Mouse (Mus musculus): ENCODE data around the gene Per3. TPM values are rescaled to one million over a fixed set of nuclear protein-coding genes. Genes with fewer than 3 reads are reported as not detected.

The Per3 gene
- polyA plus RNA-seq, 1 experiment from 2014 or later: 5.6 TPM

DNA sequence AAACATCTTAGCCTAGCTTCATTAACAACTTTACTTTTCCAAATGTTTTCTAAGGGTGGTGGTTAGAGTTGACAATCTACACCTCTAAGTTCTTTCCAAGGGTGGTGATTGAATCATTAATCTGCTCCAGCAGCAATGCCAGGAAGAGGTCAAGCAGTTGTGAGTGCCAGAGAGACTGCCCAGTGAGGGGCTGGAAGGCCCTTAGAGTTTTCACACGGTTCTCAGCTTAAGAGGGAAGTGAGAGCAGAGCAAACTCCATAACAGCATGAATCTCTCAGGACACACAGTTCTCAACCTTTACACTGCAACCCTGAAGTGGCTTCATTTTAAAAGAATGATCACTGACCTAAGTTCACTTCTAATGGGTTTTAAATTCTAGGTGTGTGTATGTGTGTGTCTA, 69.3 kb downstream of the Per3 start:
- Histone ChIP-seq H3K27me3 (ENCODE audit: control insufficient read depth, insufficient read depth, low read length) (no peaks in the 10 kb centered on the region), H3K4me1 (ENCODE audit: control insufficient read depth, insufficient read depth, low read length) (no peaks in the 10 kb centered on the region), H3K9ac (ENCODE audit: low read length) (no peak overlapping the region), H3K4me2 (ENCODE audit: low read depth, low read length) (no peak overlapping the region), H3K9me3 (replicated peaks; ENCODE audit: control insufficient read depth, low read length) (no peaks in the 10 kb centered on the region), H3K4me3 (replicated peaks; ENCODE audit: low read length) (no peak overlapping the region), H3K27ac (ENCODE audit: low read length) (no peak overlapping the region), H3K36me3 (ENCODE audit: control insufficient read depth, insufficient read depth, low read length) (no peaks in the 10 kb centered on the region)
- 12% methylated on average over 1 of the region's 1 CpGs for WGBS
- no peak for ATAC-seq (ENCODE audit: insufficient read depth, low FRiP score)

GRCm38 (mm10) chr4:150973264-150973663, 71.2 kb downstream of the Per3 start:
- Histone ChIP-seq H3K36me3 (ENCODE audit: control insufficient read depth, insufficient read depth, low read length) (no peaks in the 10 kb centered on the region), H3K27me3 (ENCODE audit: control insufficient read depth, insufficient read depth, low read length) (no peaks in the 10 kb centered on the region), H3K9ac (ENCODE audit: low read length) (no peak overlapping the region), H3K4me1 (ENCODE audit: control insufficient read depth, insufficient read depth, low read length) (no peaks in the 10 kb centered on the region), H3K4me2 (ENCODE audit: low read depth, low read length) (no peak overlapping the region), H3K4me3 (replicated peaks; ENCODE audit: low read length) (no peak overlapping the region), H3K9me3 (replicated peaks; ENCODE audit: control insufficient read depth, low read length) (no peaks in the 10 kb centered on the region), H3K27ac (ENCODE audit: low read length) (no peak overlapping the region)
- no peak for ATAC-seq (ENCODE audit: insufficient read depth, low FRiP score)
- 75% methylated on average over 8 of the region's 8 CpGs for WGBS

GRCm38 (mm10) chr4:150968956-150969355, 75.5 kb downstream of the Per3 start:
- H3K9ac ChIP-seq (ENCODE audit: low read length): no peak overlapping the region
- 70% methylated on average over 8 of the region's 8 CpGs for WGBS
- H3K4me3 ChIP-seq (replicated peaks; ENCODE audit: low read length): no peak overlapping the region
- no peak overlapping the region for H3K27ac ChIP-seq (ENCODE audit: low read length)
- no peaks in the 10 kb centered on the region for H3K36me3 ChIP-seq (ENCODE audit: control insufficient read depth, insufficient read depth, low read length)
- no peak; the same call in 1 of the 2 replicates for ATAC-seq (ENCODE audit: insufficient read depth, low FRiP score)
- no peaks in the 10 kb centered on the region for H3K27me3 ChIP-seq (ENCODE audit: control insufficient read depth, insufficient read depth, low read length)
- no peaks in the 10 kb centered on the region for H3K9me3 ChIP-seq (replicated peaks; ENCODE audit: control insufficient read depth, low read length)
- H3K4me2 ChIP-seq (ENCODE audit: low read depth, low read length): no peak overlapping the region
- 0 out of 2 replicates have a peak, but pooled peaks cover 7% of the 10 kb centered on the region for H3K4me1 ChIP-seq (ENCODE audit: control insufficient read depth, insufficient read depth, low read length)

- Histone ChIP-seq H3K4me3 (replicated peaks; ENCODE audit: low read length) (no peak overlapping the region), H3K9ac (ENCODE audit: low read length) (no peak overlapping the region), H3K9me3 (replicated peaks; ENCODE audit: control insufficient read depth, low read length) (no peaks in the 10 kb centered on the region), H3K27me3 (ENCODE audit: control insufficient read depth, insufficient read depth, low read length) (no peaks in the 10 kb centered on the region), H3K4me2 (ENCODE audit: low read depth, low read length) (no peak overlapping the region), H3K27ac (ENCODE audit: low read length) (no peak overlapping the region), H3K36me3 (ENCODE audit: control insufficient read depth, insufficient read depth, low read length) (no peaks in the 10 kb centered on the region), H3K4me1 (ENCODE audit: control insufficient read depth, insufficient read depth, low read length) (0 out of 2 replicates have a peak, but pooled peaks cover 7% of the 10 kb centered on the region)
- no peak for ATAC-seq (ENCODE audit: insufficient read depth, low FRiP score)
- WGBS: 18% methylated on average over 7 of the region's 7 CpGs
These were observed 77.9 kb downstream of the Per3 start for GRCm38 (mm10) chr4:150966556-150966955.

DNA sequence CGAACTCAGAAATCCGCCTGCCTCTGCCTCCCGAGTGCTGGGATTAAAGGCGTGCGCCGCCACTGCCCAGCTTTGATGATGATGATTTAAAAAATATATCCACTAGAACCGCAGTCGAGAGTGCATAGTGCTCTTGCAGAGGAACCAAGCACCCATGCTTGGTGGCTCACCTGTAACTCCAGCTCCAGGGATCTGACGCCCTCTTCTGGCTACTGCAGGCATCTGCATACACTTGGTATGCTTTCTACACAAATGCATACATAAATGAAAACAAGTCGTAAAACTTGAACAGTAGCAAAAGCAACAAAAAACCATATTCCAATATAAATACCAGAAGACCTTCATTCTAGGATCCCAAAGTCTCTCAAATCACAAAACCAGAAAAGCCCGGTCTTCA, 78.9 kb downstream of the Per3 start:
- Histone ChIP-seq H3K27me3 (ENCODE audit: control insufficient read depth, insufficient read depth, low read length) (no peaks in the 10 kb centered on the region), H3K4me2 (ENCODE audit: low read depth, low read length) (no peak overlapping the region), H3K4me3 (replicated peaks; ENCODE audit: low read length) (no peak overlapping the region), H3K4me1 (ENCODE audit: control insufficient read depth, insufficient read depth, low read length) (0 out of 2 replicates have a peak, but pooled peaks cover 7% of the 10 kb centered on the region), H3K36me3 (ENCODE audit: control insufficient read depth, insufficient read depth, low read length) (no peaks in the 10 kb centered on the region), H3K27ac (ENCODE audit: low read length) (no peak overlapping the region), H3K9me3 (replicated peaks; ENCODE audit: control insufficient read depth, low read length) (no peaks in the 10 kb centered on the region), H3K9ac (ENCODE audit: low read length) (no peak overlapping the region)
- WGBS: 65% methylated on average over 11 of the region's 11 CpGs
- no peak for ATAC-seq (ENCODE audit: insufficient read depth, low FRiP score)

DNA sequence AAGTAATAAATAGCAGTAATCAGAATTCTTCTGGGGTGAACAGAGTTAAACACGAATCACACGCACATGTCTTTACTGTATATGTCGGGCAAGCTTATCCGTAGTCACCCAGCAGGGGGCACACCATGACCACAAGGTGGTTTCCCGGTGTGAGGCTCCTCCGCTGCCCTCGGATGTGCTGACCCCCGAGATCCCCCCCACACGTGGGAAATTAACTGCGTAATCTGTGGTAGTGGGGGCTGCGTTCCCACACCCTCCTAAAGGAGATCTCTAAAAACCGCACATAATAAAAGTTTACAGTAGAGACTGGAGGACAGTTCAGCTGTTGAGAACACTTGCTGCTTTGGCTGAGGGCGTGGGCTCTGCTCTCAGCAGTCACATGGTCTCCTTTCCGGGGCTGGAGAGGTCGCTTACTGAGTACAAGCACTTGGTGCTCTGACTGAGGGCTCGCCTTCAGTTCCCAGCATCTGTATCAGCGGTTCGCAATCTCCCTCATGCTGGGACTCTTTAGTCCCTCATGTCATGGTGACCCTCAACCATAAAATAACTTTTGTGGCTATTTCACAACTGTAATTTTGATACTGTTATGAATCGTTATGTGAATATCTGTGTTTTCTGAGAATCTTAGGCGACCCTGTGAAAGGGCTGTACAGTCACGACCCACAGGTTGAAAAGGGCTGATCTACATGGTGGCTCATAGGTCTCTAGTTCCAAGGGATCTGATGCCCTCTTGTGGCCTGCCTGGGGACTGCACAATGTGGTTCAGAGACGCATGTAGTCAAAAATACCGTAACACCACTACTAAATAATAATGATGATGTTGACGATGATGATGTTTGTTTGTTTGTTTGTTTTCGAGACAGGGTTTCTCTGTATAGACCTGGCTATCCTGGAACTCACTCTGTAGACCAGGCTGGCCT, 79.6 kb downstream of the Per3 start:
- no peaks in the 10 kb centered on the region for H3K36me3 ChIP-seq (ENCODE audit: control insufficient read depth, insufficient read depth, low read length)
- H3K27me3 ChIP-seq (ENCODE audit: control insufficient read depth, insufficient read depth, low read length): no peaks in the 10 kb centered on the region
- WGBS: 12% methylated on average over 25 of the region's 25 CpGs
- peak overlapping the region; percentile 23; the same call in 1 of the 2 replicates for H3K9ac ChIP-seq (ENCODE audit: low read length)
- no peaks in the 10 kb centered on the region for H3K9me3 ChIP-seq (replicated peaks; ENCODE audit: control insufficient read depth, low read length)
- H3K4me3 ChIP-seq (replicated peaks; ENCODE audit: low read length): peak overlapping the region; percentile 29
- peak; percentile 32; the same call in 1 of the 2 replicates for ATAC-seq (ENCODE audit: insufficient read depth, low FRiP score)
- H3K4me1 ChIP-seq (ENCODE audit: control insufficient read depth, insufficient read depth, low read length): 0 out of 2 replicates have a peak, but pooled peaks cover 7% of the 10 kb centered on the region
- H3K4me2 ChIP-seq (ENCODE audit: low read depth, low read length): peak overlapping the region; percentile 54
- no peak overlapping the region for H3K27ac ChIP-seq (ENCODE audit: low read length)

DNA sequence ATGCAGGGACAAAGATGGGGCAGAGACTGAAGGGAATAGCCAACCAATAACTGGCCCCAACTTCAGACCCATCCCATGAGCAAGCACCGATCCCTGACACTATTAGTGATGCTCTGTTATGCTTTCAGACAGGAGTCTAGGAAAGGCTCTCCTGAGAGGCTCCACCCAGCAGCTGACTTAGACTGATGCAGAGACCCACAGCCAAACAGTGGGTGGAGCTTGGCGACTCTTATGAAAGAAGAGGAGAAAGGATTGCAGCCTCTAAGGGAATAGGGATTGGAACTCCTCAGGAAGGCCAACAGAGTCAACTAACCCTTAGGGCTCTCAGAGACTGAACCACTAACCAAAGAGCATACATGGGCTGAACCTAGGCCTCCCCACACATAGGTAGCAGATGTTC, 80.8 kb downstream of the Per3 start:
- ATAC-seq (ENCODE audit: insufficient read depth, low FRiP score): no peak
- no peaks in the 10 kb centered on the region for H3K27me3 ChIP-seq (ENCODE audit: control insufficient read depth, insufficient read depth, low read length)
- no peaks in the 10 kb centered on the region for H3K36me3 ChIP-seq (ENCODE audit: control insufficient read depth, insufficient read depth, low read length)
- H3K4me2 ChIP-seq (ENCODE audit: low read depth, low read length): no peak overlapping the region
- 0 out of 2 replicates have a peak, but pooled peaks cover 7% of the 10 kb centered on the region for H3K4me1 ChIP-seq (ENCODE audit: control insufficient read depth, insufficient read depth, low read length)
- H3K27ac ChIP-seq (ENCODE audit: low read length): no peak overlapping the region
- 69% methylated on average over 2 of the region's 2 CpGs for WGBS
- no peak overlapping the region for H3K4me3 ChIP-seq (replicated peaks; ENCODE audit: low read length)
- H3K9ac ChIP-seq (ENCODE audit: low read length): no peak overlapping the region
- H3K9me3 ChIP-seq (replicated peaks; ENCODE audit: control insufficient read depth, low read length): no peaks in the 10 kb centered on the region

- Histone ChIP-seq H3K4me1 (ENCODE audit: control insufficient read depth, insufficient read depth, low read length) (0 out of 2 replicates have a peak, but pooled peaks cover 7% of the 10 kb centered on the region), H3K27ac (ENCODE audit: low read length) (no peak overlapping the region), H3K9me3 (replicated peaks; ENCODE audit: control insufficient read depth, low read length) (no peaks in the 10 kb centered on the region), H3K36me3 (ENCODE audit: control insufficient read depth, insufficient read depth, low read length) (no peaks in the 10 kb centered on the region), H3K4me3 (replicated peaks; ENCODE audit: low read length) (no peak overlapping the region), H3K9ac (ENCODE audit: low read length) (no peak overlapping the region), H3K4me2 (ENCODE audit: low read depth, low read length) (no peak overlapping the region), H3K27me3 (ENCODE audit: control insufficient read depth, insufficient read depth, low read length) (no peaks in the 10 kb centered on the region)
- 34% methylated on average over 6 of the region's 6 CpGs for WGBS
- ATAC-seq (ENCODE audit: insufficient read depth, low FRiP score): no peak
These were observed 82.2 kb downstream of the Per3 start for GRCm38 (mm10) chr4:150962231-150962630.

GRCm38 (mm10) chr4:150958536-150958935, 85.9 kb downstream of the Per3 start:
- no peaks in the 10 kb centered on the region for H3K27me3 ChIP-seq (ENCODE audit: control insufficient read depth, insufficient read depth, low read length)
- H3K4me3 ChIP-seq (replicated peaks; ENCODE audit: low read length): no peak overlapping the region
- H3K4me1 ChIP-seq (ENCODE audit: control insufficient read depth, insufficient read depth, low read length): 0 out of 2 replicates have a peak, but pooled peaks cover 3% of the 10 kb centered on the region
- no peak for ATAC-seq (ENCODE audit: insufficient read depth, low FRiP score)
- H3K4me2 ChIP-seq (ENCODE audit: low read depth, low read length): no peak overlapping the region
- no peak overlapping the region for H3K27ac ChIP-seq (ENCODE audit: low read length)
- WGBS: 67% methylated on average over 7 of the region's 7 CpGs
- no peak overlapping the region for H3K9ac ChIP-seq (ENCODE audit: low read length)
- no peaks in the 10 kb centered on the region for H3K36me3 ChIP-seq (ENCODE audit: control insufficient read depth, insufficient read depth, low read length)
- no peaks in the 10 kb centered on the region for H3K9me3 ChIP-seq (replicated peaks; ENCODE audit: control insufficient read depth, low read length)
